Mouse (Mus musculus): ENCODE measurements at regions not wholly inside any gene's neighbourhood (a gene's known extent, or its start where the extent isn't known, plus 50 kb on each side); places are given as distances from the start of the nearest gene placed in this dataset.

DNA sequence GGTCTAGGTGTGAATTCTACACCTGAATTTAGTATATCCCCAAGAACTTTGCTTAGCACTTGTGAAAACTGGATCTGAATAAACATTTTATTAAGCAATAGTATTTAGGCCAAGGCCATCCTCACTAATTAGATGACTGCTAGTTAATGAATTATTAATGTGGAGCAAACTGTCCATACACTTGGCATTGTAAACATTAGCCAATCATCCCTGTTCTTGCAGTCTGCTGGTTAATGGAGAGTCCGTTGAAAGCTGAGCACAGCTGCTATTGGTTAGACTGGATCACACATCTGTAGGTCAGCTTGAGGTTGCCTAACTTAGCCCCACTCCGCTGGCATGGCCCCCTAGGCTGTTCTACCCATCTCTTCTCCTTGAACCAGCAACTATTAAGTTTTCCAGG is 826.2 kb upstream of the 4930452B06Rik start:
- no peak for DNase-seq (ENCODE audit: extremely low read depth)
- no peaks in the 10 kb centered on the region for H3K79me2 ChIP-seq (replicated peaks; ENCODE audit: control insufficient read depth, extremely low read depth, insufficient read depth, poor library complexity, severe bottlenecking)
- dilution Hi-C loops (cut with MboI; ENCODE audit: extremely low pct_ligation_motif_present, extremely low pct_unique_long_range_greater_than_20kb, low sequenced_read_pairs): no loop called here
- no peak overlapping the region for H3K9ac ChIP-seq (ENCODE audit: insufficient read depth, low read depth)
- no peaks in the 10 kb centered on the region for H3K27me3 ChIP-seq (replicated peaks)
- in situ Hi-C loops (cut with MboI; ENCODE audit: low pct_ligation_motif_present, low pct_unique_long_range_greater_than_20kb, low sequenced_read_pairs): no loop called here
- H3K4me3 ChIP-seq (replicated peaks in 1 of 3; ENCODE audit: low read depth in 2 of 3, low read length in 2 of 3, poor library complexity in 1 of 3): no peak overlapping the region
- no peaks in the 10 kb centered on the region for H3K36me3 ChIP-seq (replicated peaks in 1 of 2; ENCODE audit: control insufficient read depth in 1 of 2, insufficient read depth in 1 of 2, low read length in 1 of 2)
- H3K27ac ChIP-seq (ENCODE audit: insufficient read depth, low read depth): no peak overlapping the region
- no peak overlapping the region for H3K4me2 ChIP-seq (ENCODE audit: insufficient read depth, low read depth, poor library complexity, severe bottlenecking)
- H3K9me3 ChIP-seq (replicated peaks; ENCODE audit: low read length): no peaks in the 10 kb centered on the region
- H3K4me1 ChIP-seq (ENCODE audit: control insufficient read depth in 1 of 2, insufficient read depth in 2 of 2): no peaks in the 10 kb centered on the region
- TF ChIP-seq RAD21 (IDR thresholded peaks at IDR 0.05; ENCODE audit: low read depth, low read length) (no peak), UBTF (IDR thresholded peaks at IDR 0.05; ENCODE audit: low read depth, low read length) (no peak), POLR2A (IDR thresholded peaks at IDR 0.05; ENCODE audit: low read depth, low read length) (no peak), BHLHE40 (IDR thresholded peaks at IDR 0.05; ENCODE audit: low read depth, low read length) (no peak), ZMIZ1 (IDR thresholded peaks at IDR 0.05; ENCODE audit: low read depth, low read length) (no peak), IRF4 (IDR thresholded peaks at IDR 0.05; ENCODE audit: low read depth, low read length) (no peak), PAX5 (IDR thresholded peaks at IDR 0.05; ENCODE audit: low read length) (no peak), ETS1 (conservative IDR thresholded peaks at IDR 0.05; ENCODE audit: low read depth, low read length) (no peak), MAZ (IDR thresholded peaks at IDR 0.05; ENCODE audit: low read depth, low read length) (no peak), CHD2 (IDR thresholded peaks at IDR 0.05; ENCODE audit: low read length) (no peak), MYC (IDR thresholded peaks at IDR 0.05; ENCODE audit: low read depth, low read length) (no peak), NRF1 (IDR thresholded peaks at IDR 0.05; ENCODE audit: low read depth, low read length) (no peak), JUN (IDR thresholded peaks at IDR 0.05; ENCODE audit: insufficient read depth, low read depth, low read length) (no peak), CHD1 (IDR thresholded peaks at IDR 0.05; ENCODE audit: low read depth, low read length) (no peak), USF1 (IDR thresholded peaks at IDR 0.05; ENCODE audit: low read depth, low read length) (no peak), USF2 (conservative IDR thresholded peaks at IDR 0.05; ENCODE audit: low read depth, low read length) (no peak), RCOR1 (conservative IDR thresholded peaks at IDR 0.05; ENCODE audit: low read depth, low read length) (no peak)

DNA sequence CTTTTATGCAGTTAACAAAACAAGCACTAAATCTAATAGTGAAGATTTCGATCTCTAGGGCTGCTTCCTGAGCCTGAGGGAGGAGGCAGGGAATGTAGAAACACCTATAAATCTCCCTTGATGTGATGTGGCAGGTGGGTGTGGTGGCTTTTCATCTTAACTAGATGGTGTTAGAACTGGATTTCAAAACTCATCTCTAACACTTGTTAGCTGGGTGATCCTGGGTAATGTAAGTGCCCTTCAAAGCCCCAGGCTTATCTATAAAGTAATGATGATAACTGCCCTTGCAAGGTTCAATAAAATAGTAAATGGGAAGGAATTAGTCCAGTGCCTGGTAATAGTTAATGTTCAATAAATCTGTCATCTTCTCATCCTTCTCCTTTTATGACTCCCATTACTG is 822.5 kb upstream of the 4930452B06Rik start:
- no peak overlapping the region for H3K4me3 ChIP-seq (replicated peaks in 1 of 3; ENCODE audit: low read depth in 2 of 3, low read length in 2 of 3, poor library complexity in 1 of 3)
- H3K4me1 ChIP-seq (ENCODE audit: control insufficient read depth in 1 of 2, insufficient read depth in 2 of 2): no peaks in the 10 kb centered on the region
- no peak overlapping the region for H3K9ac ChIP-seq (ENCODE audit: insufficient read depth, low read depth)
- no peak overlapping the region for H3K4me2 ChIP-seq (ENCODE audit: insufficient read depth, low read depth, poor library complexity, severe bottlenecking)
- in situ Hi-C loops (cut with MboI; ENCODE audit: low pct_ligation_motif_present, low pct_unique_long_range_greater_than_20kb, low sequenced_read_pairs) (no loop called here), dilution Hi-C loops (cut with MboI; ENCODE audit: extremely low pct_ligation_motif_present, extremely low pct_unique_long_range_greater_than_20kb, low sequenced_read_pairs) (no loop called here)
- H3K27me3 ChIP-seq (replicated peaks): no peaks in the 10 kb centered on the region
- TF ChIP-seq JUND (conservative IDR thresholded peaks at IDR 0.05; ENCODE audit: low read depth, low read length) (no peak), RCOR1 (conservative IDR thresholded peaks at IDR 0.05; ENCODE audit: low read depth, low read length) (no peak), MAX (IDR thresholded peaks at IDR 0.05; ENCODE audit: low read length) (no peak), MAFK (IDR thresholded peaks at IDR 0.05; ENCODE audit: insufficient replicate concordance, low read length) (no peak), ELF1 (IDR thresholded peaks at IDR 0.05; ENCODE audit: low read depth, low read length) (no peak), MEF2A (IDR thresholded peaks at IDR 0.05; ENCODE audit: borderline replicate concordance, low read depth, low read length) (no peak)
- H3K27ac ChIP-seq (ENCODE audit: insufficient read depth, low read depth): no peak overlapping the region
- DNase-seq (ENCODE audit: extremely low read depth): no peak
- no peaks in the 10 kb centered on the region for H3K79me2 ChIP-seq (replicated peaks; ENCODE audit: control insufficient read depth, extremely low read depth, insufficient read depth, poor library complexity, severe bottlenecking)
- H3K9me3 ChIP-seq (replicated peaks; ENCODE audit: low read length): no peaks in the 10 kb centered on the region
- H3K36me3 ChIP-seq (replicated peaks in 1 of 2; ENCODE audit: control insufficient read depth in 1 of 2, insufficient read depth in 1 of 2, low read length in 1 of 2): no peaks in the 10 kb centered on the region
